Mouse (Mus musculus) spleen, adult 12 weeks (tissue): ENCODE measurements around the gene Nosip.
A peak's percentile ranks its signal among the peaks of the same experiment; 100 is the strongest.

Experiments used
- DNase-seq: peaks from one replicate; pipeline ENCODE4 v3.0.0; 2022; ENCODE audit warnings: low spot score

Nosip gene

GRCm38 (mm10) chr7:45058607-45059571 lies 3.3 kb upstream of the Nosip start:
- no peak for DNase-seq

- no peak for DNase-seq
Measured at GRCm38 (mm10) chr7:45060632-45061122, 1.6 kb upstream of the Nosip start.

- DNase-seq, result no peak
Measured at GRCm38 (mm10) chr7:45061532-45062075, 625 bp upstream of the Nosip start.

DNA sequence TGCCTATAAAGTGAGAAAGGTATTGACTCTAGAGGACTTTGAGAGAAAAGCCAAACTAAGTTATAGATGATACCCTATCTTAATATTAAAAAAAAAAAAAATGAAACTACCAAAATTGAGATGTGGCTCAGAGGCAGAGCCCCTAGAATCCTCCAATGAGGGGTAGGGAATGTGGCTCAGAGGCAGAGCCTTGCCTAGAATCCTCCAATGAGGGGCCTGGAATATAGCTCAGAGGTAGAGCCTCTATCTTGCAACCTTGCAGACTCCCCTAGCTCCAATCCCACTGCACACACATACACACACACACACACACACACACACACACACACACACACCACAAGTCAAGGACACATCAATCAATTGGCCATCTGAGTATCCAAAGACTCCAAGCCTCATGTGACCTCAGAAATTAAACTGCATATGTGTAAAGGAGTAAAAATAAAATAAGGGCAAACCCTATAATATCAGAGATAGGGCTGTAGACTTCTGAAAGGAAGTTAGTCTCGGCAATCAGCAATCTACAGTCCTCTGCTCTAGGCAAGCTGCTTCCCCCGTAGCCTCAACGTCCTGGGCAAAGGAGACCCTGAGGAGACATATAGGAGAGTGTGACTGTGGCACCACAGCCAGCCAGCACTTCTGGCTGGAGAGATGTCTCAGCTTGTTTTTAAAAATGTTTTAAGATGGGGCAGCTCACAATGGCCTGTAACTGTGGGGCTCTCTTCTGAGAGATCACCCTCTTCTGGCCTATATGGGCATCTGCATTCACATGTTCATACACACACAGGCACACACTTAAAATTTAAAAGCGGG lies 5.2 kb downstream of the Nosip start:
- no peak for DNase-seq

DNA sequence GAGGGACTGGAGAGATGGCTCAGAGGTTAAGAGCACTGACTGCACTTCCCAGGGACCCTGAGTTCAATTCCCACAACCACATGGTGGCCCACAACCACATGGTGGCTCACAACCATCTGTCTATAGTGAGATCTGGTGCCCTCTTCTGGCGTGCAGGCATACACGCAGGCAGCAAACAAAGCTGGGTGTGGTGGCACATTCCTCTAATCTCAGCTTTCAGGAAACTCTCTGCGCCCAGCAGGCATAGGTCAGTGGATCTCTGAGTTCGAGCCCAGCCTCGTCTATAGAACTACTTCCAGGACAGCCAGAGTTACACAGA lies 5.7 kb downstream of the Nosip start:
- DNase-seq, result no peak

DNA sequence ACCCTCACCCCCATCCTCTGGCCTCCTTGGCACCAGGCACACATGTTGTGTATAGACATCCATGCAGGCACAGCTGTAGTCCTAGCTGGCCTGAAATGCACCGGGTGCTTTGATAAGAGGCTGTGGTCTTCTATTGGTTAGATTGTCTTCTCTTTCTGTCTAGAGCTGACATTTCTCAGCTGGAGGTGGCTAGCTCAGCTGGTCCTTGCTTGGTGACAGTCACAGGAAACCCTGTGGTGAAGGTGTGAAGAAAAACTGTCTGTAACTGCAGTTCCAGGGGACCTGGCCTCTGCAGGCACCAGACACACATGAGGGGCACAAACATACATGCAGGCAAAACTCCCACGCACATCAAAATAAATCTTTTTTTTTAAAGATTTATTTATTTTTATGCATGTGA lies 7.4 kb downstream of the Nosip start:
- DNase-seq, result no peak

GRCm38 (mm10) chr7:45072230-45072629 lies 10.0 kb downstream of the Nosip start:
- no peak for DNase-seq

- no peak for DNase-seq
Measured at GRCm38 (mm10) chr7:45073171-45073707, 11.0 kb downstream of the Nosip start.

DNA sequence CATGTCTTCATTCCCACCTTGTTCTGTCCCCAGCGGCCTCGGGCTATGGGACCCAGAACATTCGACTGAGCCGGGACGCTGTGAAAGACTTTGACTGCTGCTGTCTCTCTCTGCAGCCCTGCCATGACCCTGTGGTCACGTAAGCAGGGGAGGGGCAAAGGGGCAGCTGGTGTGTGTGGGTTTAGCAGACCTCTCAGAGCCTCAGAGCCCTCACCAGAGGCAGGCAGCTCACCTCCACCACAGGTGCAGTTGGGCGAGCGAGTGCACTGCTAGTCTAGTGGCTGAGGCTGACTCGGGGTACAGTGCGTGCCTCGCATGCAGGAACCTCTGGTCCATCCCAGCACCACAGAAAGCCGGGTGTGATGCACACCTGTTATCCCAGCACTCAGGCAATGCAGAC lies 11.7 kb downstream of the Nosip start:
- DNase-seq, result no peak

DNA sequence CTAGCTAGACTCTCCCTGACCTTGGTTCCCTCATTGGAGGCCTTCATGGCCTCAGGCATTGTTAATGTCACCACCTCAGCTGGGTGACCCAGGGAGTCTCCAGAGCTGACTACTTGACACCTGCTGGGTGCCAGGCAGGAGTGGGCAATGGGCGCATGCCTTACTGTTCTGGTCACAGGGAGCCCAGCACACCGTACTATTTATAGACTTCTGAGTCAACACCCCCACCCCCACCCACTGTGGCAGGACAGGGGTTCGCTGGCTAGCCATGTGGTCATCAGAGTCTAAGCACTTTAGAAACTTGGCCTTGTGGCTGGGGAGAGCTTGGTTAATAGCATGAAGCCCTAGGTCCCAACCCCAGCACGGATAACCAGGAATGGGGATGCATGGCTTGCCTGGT lies 13.2 kb downstream of the Nosip start:
- DNase-seq, result no peak

DNA sequence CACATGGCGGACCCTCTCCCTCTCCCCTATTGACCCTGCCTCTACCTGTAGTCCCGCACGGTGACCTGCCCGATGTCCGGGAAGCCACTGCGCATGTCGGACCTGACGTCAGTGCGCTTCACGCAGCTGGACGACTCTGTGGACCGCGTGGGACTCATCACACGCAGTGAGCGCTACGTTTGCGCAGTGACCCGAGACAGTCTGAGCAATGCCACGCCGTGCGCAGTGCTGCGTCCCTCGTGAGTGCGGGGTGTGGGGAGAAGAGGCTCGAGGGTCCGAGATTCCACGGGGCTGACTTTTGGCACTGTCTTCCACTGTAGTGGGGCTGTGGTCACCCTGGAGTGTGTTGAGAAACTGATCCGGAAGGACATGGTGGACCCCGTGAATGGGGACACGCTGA lies 14.3 kb downstream of the Nosip start:
- no peak for DNase-seq

DNA sequence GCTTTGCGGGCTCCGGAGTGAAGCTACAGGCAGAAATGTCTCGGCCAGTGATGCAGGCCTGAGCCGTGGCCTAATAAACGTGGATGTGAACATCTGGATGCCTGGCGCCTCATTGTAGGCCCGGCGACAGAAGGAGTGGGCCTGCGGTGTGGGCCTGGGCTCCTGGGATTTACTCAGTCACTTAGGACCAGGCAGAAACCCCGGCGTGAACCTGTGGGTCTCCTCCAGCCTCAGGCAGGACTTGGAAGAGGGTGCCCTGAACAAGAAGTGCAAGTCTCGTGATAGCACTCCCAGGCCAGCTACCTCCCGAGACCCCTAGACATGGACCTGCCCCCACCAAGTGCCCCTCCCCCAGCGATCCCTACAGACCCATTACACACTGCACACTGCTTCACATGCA lies 15.1 kb downstream of the Nosip start:
- no peak for DNase-seq

GRCm38 (mm10) chr7:45077829-45078228 lies 15.6 kb downstream of the Nosip start:
- no peak for DNase-seq

GRCm38 (mm10) chr7:45078513-45078912 lies 16.3 kb downstream of the Nosip start:
- peak; percentile 60 for DNase-seq

GRCm38 (mm10) chr7:45079856-45080255 lies 17.6 kb downstream of the Nosip start:
- peak; percentile 79 for DNase-seq

DNA sequence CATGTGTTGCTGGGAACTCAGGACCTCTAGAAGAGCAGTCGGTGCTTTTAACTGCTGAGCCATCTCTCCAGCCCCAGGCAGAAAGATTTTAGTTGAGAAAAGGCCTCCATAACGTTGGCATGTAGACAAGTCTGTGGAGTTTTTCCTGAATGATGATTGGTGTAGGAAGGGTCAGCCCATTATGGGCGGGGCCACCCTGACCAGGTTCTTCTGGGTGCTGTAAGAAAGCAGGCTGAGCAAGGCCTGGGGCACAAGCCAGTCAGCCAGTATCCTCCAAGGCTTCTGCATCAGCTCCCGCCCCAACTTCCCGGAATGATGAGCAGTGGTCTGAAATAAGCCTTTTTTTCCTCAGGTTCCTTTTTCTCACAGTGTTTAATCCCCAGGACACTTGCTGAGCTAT lies 18.8 kb downstream of the Nosip start:
- DNase-seq, result no peak

DNA sequence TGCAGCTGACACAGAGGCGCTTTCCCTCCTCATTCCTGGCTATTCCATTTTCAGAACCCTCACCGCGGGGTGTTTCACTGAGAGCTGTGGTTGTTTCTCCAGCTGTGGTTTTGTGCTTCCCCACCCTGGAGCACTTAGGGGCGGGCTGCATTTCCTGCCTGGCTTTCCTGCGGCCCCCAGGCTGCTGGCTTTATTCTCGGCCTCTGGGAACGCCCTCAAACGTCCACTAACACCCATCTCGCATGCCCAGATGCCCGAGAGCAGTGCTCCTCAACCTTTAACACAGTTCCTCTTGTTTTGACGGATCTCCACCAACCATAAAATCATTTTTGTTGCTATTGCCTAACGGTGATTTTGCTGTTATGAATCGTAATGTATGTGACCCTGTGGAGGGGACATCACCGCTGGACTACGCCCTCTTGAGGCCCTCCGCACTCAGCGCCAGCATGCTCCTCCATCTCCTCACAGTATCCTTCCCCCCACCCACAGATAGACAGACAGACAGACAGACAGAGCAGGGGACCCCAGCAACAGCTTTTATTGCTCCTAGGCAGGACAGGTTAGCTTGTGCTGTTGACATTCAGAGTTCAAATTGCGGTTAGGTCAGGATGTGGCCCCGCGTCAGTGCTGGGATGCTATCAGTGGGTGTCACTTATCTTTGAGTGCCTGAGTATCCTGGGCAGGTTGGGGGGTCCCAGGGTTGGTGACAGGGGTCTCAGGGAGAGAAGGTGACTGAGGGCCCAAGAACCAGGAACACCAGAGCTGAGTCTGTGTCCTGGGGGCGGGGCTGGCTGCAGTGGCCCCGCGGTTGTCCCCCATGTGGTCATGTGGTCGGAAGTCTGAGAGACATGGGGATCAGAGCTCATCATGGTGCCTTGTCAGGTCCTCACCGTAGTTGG lies 20.4 kb downstream of the Nosip start:
- no peak for DNase-seq

- DNase-seq, result no peak
Measured at GRCm38 (mm10) chr7:45083300-45083890, 21.2 kb downstream of the Nosip start.

- no peak for DNase-seq
Measured at GRCm38 (mm10) chr7:45086084-45086483, 23.9 kb downstream of the Nosip start.

DNA sequence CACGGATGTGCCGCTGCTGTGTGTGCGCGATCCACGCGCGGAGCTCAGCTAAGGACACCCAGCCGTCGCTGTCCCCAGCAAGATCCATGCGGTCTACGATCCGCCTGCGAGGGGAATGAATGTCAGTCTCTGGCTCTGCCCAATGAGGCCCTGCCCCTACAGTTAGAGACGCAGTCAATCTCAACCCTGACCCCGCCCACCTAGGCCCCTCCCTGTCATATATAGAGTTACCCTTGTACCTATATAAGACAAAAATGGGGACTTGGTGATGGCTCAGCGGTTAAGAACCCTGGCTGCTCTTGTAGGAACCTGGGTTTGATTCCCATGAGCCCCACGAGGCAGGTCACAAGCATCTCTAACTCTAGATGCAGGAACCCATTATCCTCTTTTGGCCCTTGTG lies 26.4 kb downstream of the Nosip start:
- no peak for DNase-seq
